Mouse (Mus musculus) embryonic facial prominence, embryonic 14.5 days (tissue): ENCODE results near the gene Gm49358. TPM values are rescaled to one million over a fixed set of nuclear protein-coding genes. Genes with fewer than 3 reads are reported as not detected.

ENCODE experiments used
- ATAC-seq: fragments of 200-750 bp; cut with Nextera tagmentation; 2 replicates; pipeline ENCODE4 v1.8.0; 2017; ENCODE audit warnings: low read depth, moderate number of reproducible peaks, moderate TSS enrichment
- DNase-seq: peaks from one replicate; pipeline ENCODE4 v3.0.0-alpha.2; 2015; ENCODE audit warnings: low spot score
- H3K27ac ChIP-seq: fragments of 300-500 bp; sonication (generic); replicated peaks from 2 replicates; pipeline ENCODE4 v1.5.1; 2014; ENCODE audit warnings: low read depth, mild to moderate bottlenecking, low read length, moderate library complexity
- H3K27me3 ChIP-seq: fragments of 300-500 bp; sonication (generic); replicated peaks from 2 replicates; pipeline ENCODE4 v1.6.1; 2014; ENCODE audit warnings: low read length; ENCODE audit not compliant: control insufficient read depth, insufficient read depth
- H3K36me3 ChIP-seq: fragments of 300-500 bp; sonication (generic); 2 replicates; pipeline ENCODE4 v1.6.1; 2014; ENCODE audit warnings: low read length, mixed read lengths; ENCODE audit not compliant: control insufficient read depth, insufficient read depth
- H3K4me1 ChIP-seq: fragments of 300-500 bp; sonication (generic); 2 replicates; pipeline ENCODE4 v1.6.1; 2014; ENCODE audit warnings: antibody characterized with exemption, low read length; ENCODE audit not compliant: control insufficient read depth, insufficient read depth
- H3K4me2 ChIP-seq: fragments of 300-500 bp; sonication (generic); 2 replicates; pipeline ENCODE4 v1.6.1; 2014; ENCODE audit warnings: low read depth, mild to moderate bottlenecking, low read length, moderate library complexity, mixed read lengths
- H3K4me3 ChIP-seq: fragments of 300-500 bp; sonication (generic); 2 replicates; pipeline ENCODE4 v1.5.1; 2014; ENCODE audit warnings: low read depth, mild to moderate bottlenecking, low read length
- H3K9ac ChIP-seq: fragments of 300-500 bp; sonication (generic); 2 replicates; pipeline ENCODE4 v1.6.1; 2014; ENCODE audit warnings: low read depth, mild to moderate bottlenecking, low read length, moderate library complexity, mixed read lengths
- H3K9me3 ChIP-seq: fragments of 300-500 bp; sonication (generic); 2 replicates; pipeline ENCODE4 v1.6.1; 2016; ENCODE audit warnings: low read length; ENCODE audit not compliant: control insufficient read depth
- WGBS: fragments of 180-500 bp; shearing (Covaris S2); extraction: QIAGEN DNeasy Blood & Tissue Kit; methylation state at CpG from one replicate; pipeline ENCODE4 v1.1.7; 2014; 5-methylcytosine and 5-hydroxymethylcytosine counted together
- polyA plus RNA-seq: library from polyadenylated mRNA; unstranded; fragments of >200 nt; fragmentation: Nextera tagmentation; extraction: Ambion mirVana; gene quantifications from 2 replicates; pipeline ENCODE4 v1.2.1, GENCODE M21; 2014

The Gm49358 gene
- polyA plus RNA-seq, 1 experiment from 2014 or later = not detected

- no peak overlapping the region for H3K4me2 ChIP-seq
- no peaks in the 10 kb centered on the region for H3K36me3 ChIP-seq
- no peaks in the 10 kb centered on the region for H3K4me1 ChIP-seq
- no peaks in the 10 kb centered on the region for H3K27me3 ChIP-seq
- H3K9ac ChIP-seq = no peak overlapping the region
- no peaks in the 10 kb centered on the region for H3K9me3 ChIP-seq
- DNase-seq (no peak), ATAC-seq (no peak)
- H3K4me3 ChIP-seq = no peak overlapping the region
- WGBS = 80% methylated on average over 6 of the region's 6 CpGs
- H3K27ac ChIP-seq = no peak overlapping the region
Measured at GRCm38 (mm10) chr10:86755816-86756502, 7.8 kb upstream of the Gm49358 start.

DNA sequence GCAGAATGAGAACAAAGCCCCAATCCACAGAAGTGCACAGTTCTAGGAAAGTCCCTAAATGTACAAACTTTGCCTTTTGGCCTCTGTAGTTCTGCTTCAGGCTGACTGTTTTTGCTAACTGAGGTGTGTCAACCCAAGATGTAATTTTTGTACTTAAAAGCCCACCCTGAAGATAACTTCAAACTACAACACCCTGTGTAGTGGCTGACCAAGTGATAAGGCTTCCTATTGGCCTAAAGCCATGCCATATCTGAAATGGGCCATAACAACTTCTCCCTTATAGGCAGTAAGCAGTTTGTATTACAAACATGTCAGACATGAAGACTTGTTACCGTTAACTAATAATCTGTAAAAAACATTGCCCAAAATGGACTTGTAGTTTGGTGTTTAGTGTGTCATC lies 6.0 kb upstream of the Gm49358 start:
- ATAC-seq (no peak), DNase-seq (no peak)
- 97% methylated on average over 1 of the region's 1 CpGs for WGBS
- no peaks in the 10 kb centered on the region for H3K4me1 ChIP-seq
- no peaks in the 10 kb centered on the region for H3K9me3 ChIP-seq
- H3K9ac ChIP-seq = no peak overlapping the region
- no peak overlapping the region for H3K4me2 ChIP-seq
- no peaks in the 10 kb centered on the region for H3K36me3 ChIP-seq
- no peak overlapping the region for H3K4me3 ChIP-seq
- no peaks in the 10 kb centered on the region for H3K27me3 ChIP-seq
- no peak overlapping the region for H3K27ac ChIP-seq

DNA sequence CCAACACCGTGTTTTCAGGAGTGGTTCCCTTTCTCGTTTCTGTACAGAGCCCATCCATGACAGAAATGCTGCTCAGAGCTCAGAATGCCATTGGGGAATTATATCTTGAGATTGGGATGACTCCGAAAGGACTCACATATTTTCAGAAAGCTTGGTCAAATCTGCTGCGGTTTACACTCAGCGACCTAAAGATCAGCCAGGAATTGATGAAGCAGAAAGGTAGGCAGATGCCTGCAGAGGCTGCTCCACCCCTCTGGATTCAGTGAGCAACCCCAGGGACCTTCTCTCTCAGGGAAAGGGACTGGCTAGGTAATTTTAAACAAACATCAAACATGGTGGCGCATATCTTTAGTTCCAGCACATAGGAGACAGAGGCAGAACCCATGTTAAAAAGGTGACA lies 5.6 kb upstream of the Gm49358 start:
- Histone ChIP-seq H3K4me3 (no peak overlapping the region), H3K27me3 (no peaks in the 10 kb centered on the region), H3K9me3 (no peaks in the 10 kb centered on the region), H3K9ac (no peak overlapping the region), H3K27ac (no peak overlapping the region), H3K36me3 (no peaks in the 10 kb centered on the region), H3K4me1 (no peaks in the 10 kb centered on the region), H3K4me2 (no peak overlapping the region)
- ATAC-seq (no peak), DNase-seq (no peak)
- 92% methylated on average over 6 of the region's 6 CpGs for WGBS

DNA sequence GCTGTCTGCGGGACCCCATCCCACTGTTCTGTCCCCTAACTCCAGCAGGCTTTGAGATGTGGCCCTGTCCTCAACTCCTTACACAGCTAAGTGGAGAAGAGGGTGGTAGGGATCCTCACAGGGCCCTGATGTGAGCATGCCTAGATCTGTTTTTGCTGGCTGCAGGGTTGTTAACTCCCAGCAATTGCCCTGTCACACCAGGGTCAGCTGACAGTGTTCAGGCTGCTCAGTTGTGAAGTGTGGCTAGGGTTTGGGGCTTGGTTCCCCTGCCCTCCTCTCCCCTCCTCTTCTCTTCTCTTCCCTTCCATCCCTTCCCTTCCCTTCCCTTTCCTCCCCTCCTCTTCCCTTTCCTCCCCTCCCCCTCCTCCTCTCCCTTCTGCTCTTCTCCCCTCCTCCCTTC lies 2.5 kb upstream of the Gm49358 start:
- no peaks in the 10 kb centered on the region for H3K27me3 ChIP-seq
- H3K36me3 ChIP-seq = no peaks in the 10 kb centered on the region
- ATAC-seq (no peak), DNase-seq (no peak)
- no peaks in the 10 kb centered on the region for H3K9me3 ChIP-seq
- H3K4me1 ChIP-seq = no peaks in the 10 kb centered on the region
- no peak overlapping the region for H3K4me3 ChIP-seq
- no peak overlapping the region for H3K4me2 ChIP-seq
- WGBS = 62% methylated on average over 1 of the region's 1 CpGs
- no peak overlapping the region for H3K9ac ChIP-seq
- H3K27ac ChIP-seq = no peak overlapping the region

DNA sequence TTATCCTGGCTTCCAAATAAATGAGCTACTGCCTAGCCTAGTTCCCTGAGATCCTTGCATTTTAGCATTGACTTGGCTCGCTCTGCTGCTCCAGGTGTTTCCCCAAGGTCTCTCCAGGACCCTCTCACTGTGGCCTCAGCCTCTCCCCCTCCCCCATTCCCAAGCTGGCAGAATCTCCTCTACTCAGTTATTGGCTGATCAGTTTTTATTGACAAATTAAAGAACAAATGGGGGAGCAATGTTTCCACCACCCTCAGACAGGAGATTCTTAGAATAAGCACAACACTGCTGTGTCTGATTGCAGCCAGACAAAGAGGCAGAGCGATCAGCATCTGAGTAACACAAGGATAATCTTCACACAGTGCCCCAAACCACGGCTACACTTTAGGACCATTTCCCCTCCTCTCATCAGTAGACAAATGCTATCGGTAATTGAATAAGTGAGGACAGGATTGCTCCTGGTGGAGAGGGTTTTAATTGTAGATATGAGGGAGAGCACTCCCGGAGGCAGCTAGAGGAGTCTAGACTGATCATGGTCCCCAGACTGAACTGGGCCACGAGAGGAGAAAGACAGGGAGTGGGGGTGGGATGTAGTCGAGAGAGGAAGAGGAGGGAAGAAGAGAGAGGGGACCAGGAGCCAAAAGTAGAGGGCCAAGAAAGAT lies 1.9 kb upstream of the Gm49358 start:
- H3K4me1 ChIP-seq = no peaks in the 10 kb centered on the region
- no peak overlapping the region for H3K4me3 ChIP-seq
- no peak overlapping the region for H3K4me2 ChIP-seq
- 32% methylated on average over 7 of the region's 7 CpGs for whole genome bisulfite sequencing
- no peak for ATAC-seq
- no peak overlapping the region for H3K27ac ChIP-seq
- no peaks in the 10 kb centered on the region for H3K27me3 ChIP-seq
- no peak for DNase-seq
- no peaks in the 10 kb centered on the region for H3K36me3 ChIP-seq
- no peak overlapping the region for H3K9ac ChIP-seq
- no peaks in the 10 kb centered on the region for H3K9me3 ChIP-seq

DNA sequence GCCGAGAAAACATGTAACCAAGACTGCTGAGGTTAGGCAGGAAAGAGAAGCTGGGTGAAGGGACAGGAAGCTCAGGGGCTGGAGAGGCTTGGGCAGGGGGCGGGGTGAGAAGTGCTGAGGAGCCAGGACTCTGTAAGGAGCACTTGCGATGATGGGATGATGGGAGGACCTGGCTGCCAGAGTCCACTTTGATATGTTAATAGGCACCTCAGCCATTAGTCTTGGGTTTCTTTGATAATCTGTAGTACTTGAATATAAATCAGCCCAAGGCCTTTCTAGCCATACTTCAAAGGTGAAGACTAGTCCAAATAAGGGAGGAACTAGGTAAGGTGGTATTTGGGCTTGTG lies 1.4 kb upstream of the Gm49358 start:
- DNase-seq (no peak), ATAC-seq (no peak)
- Histone ChIP-seq H3K36me3 (no peaks in the 10 kb centered on the region), H3K27me3 (no peaks in the 10 kb centered on the region), H3K4me3 (no peak overlapping the region), H3K4me1 (no peaks in the 10 kb centered on the region), H3K9me3 (no peaks in the 10 kb centered on the region), H3K27ac (no peak overlapping the region), H3K4me2 (no peak overlapping the region), H3K9ac (no peak overlapping the region)
- 60% methylated on average over 3 of the region's 3 CpGs for WGBS

GRCm38 (mm10) chr10:86765344-86765966 lies 1.7 kb downstream of the Gm49358 start:
- no peaks in the 10 kb centered on the region for H3K36me3 ChIP-seq
- no peak overlapping the region for H3K4me2 ChIP-seq
- DNase-seq = no peak
- no peak overlapping the region for H3K9ac ChIP-seq
- no peak overlapping the region for H3K27ac ChIP-seq
- no peaks in the 10 kb centered on the region for H3K4me1 ChIP-seq
- WGBS = 89% methylated on average over 4 of the region's 4 CpGs
- no peak overlapping the region for H3K4me3 ChIP-seq
- ATAC-seq = no peak
- no peaks in the 10 kb centered on the region for H3K27me3 ChIP-seq
- H3K9me3 ChIP-seq = no peaks in the 10 kb centered on the region

GRCm38 (mm10) chr10:86769216-86769615 lies 5.4 kb downstream of the Gm49358 start:
- no peak overlapping the region for H3K4me2 ChIP-seq
- no peak for DNase-seq
- H3K4me1 ChIP-seq = no peaks in the 10 kb centered on the region
- no peak overlapping the region for H3K27ac ChIP-seq
- H3K9ac ChIP-seq = no peak overlapping the region
- no peaks in the 10 kb centered on the region for H3K9me3 ChIP-seq
- ATAC-seq = no peak
- H3K27me3 ChIP-seq = no peaks in the 10 kb centered on the region
- 63% methylated on average over 5 of the region's 5 CpGs for WGBS
- no peak overlapping the region for H3K4me3 ChIP-seq
- no peaks in the 10 kb centered on the region for H3K36me3 ChIP-seq

DNA sequence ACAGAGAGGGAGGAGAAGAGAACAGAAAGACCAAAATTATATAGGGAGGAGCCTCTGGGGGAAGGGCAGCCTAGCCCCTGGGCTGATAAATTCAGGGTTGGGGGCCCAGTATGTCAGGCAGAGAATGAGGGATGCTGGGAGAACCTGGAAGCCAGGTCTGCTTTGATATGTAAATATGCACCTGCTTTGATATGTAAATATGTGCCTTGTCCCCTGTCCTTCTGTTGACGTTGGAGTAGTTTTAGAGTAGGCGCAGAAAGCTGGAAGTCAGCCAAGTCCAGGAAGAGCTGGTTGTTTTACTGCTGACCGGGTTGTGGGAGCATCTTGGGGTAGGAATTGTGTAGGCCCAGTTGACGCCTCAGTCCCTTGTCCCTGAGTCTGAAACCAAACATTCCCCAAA lies 6.0 kb downstream of the Gm49358 start:
- Histone ChIP-seq H3K27ac (no peak overlapping the region), H3K4me3 (no peak overlapping the region), H3K4me2 (no peak overlapping the region), H3K9ac (no peak overlapping the region), H3K36me3 (no peaks in the 10 kb centered on the region), H3K27me3 (no peaks in the 10 kb centered on the region), H3K9me3 (no peaks in the 10 kb centered on the region), H3K4me1 (no peaks in the 10 kb centered on the region)
- DNase-seq (no peak), ATAC-seq (no peak)
- WGBS = 51% methylated on average over 4 of the region's 4 CpGs
